Mouse (Mus musculus) bone marrow macrophage, adult 2 months (primary cell): Measurements from ENCODE around the gene Spef1. TPM values are rescaled to one million over a fixed set of nuclear protein-coding genes. Genes with fewer than 3 reads are reported as not detected.

Source experiments
- H3K27ac ChIP-seq: 2 replicates; pipeline ENCODE4 v1.5.1; 2012; ENCODE audit warnings: low read depth, low read length; ENCODE audit not compliant: insufficient read depth
- H3K4me1 ChIP-seq: 2 replicates; pipeline ENCODE4 v1.6.1; 2012; ENCODE audit warnings: low read length; ENCODE audit not compliant: control insufficient read depth, insufficient read depth
- H3K4me3 ChIP-seq: 2 replicates; pipeline ENCODE4 v1.5.1; 2012; ENCODE audit warnings: mild to moderate bottlenecking, low read length, moderate library complexity; ENCODE audit not compliant: insufficient read depth
- CTCF ChIP-seq: IDR thresholded peaks from 2 replicates; pipeline ENCODE4 v1.5.1; 2012; ENCODE audit warnings: low read depth, mild to moderate bottlenecking, low read length, moderate library complexity
- POLR2A ChIP-seq: IDR thresholded peaks from 2 replicates; pipeline ENCODE4 v1.6.1; 2012; ENCODE audit warnings: mild to moderate bottlenecking, low read depth, low read length, borderline replicate concordance
- polyA plus RNA-seq: library from polyadenylated mRNA; stranded (reverse); fragments of >200 nt; gene quantifications from 2 replicates; pipeline ENCODE4 v1.2.4, GENCODE M21; 2012; ENCODE audit not compliant: missing spikeins, insufficient read depth, insufficient read length

Spef1 gene
- polyA plus RNA-seq, 1 experiment: 7.1 TPM

GRCm38 (mm10) chr2:131206778-131207177 is 19.7 kb upstream of the Spef1 start, which contains the start of gene Ap5s1:
Gene Ap5s1, plus strand, starts transcription at chr2:131207078.
- H3K4me1 ChIP-seq: peaks cover 65% of the 10 kb centered on the region
- H3K27ac ChIP-seq: peak within 1 kb of the TSS; percentile 24
- no peak within 1 kb of the TSS for H3K4me3 ChIP-seq
- TF ChIP-seq POLR2A: no peak
- TF ChIP-seq CTCF: no peak

- TF ChIP-seq POLR2A: no peak
- no peak for TF ChIP-seq CTCF
- H3K4me3 ChIP-seq: no peak overlapping the region
- H3K4me1 ChIP-seq: peaks cover 61% of the 10 kb centered on the region
- H3K27ac ChIP-seq: peak overlapping the region; percentile 98
Measured at GRCm38 (mm10) chr2:131205521-131206182, 18.6 kb upstream of the Spef1 start.

- peaks cover 58% of the 10 kb centered on the region for H3K4me1 ChIP-seq
- TF ChIP-seq POLR2A (no peak), CTCF (no peak)
- H3K27ac ChIP-seq: peak overlapping the region; percentile 98
- H3K4me3 ChIP-seq: peak overlapping the region; percentile 51
Measured at GRCm38 (mm10) chr2:131204410-131204981, 17.4 kb upstream of the Spef1 start.

GRCm38 (mm10) chr2:131203816-131204409 is 16.8 kb upstream of the Spef1 start:
- peak overlapping the region; percentile 98 for H3K27ac ChIP-seq
- peak overlapping the region; percentile 25 for H3K4me3 ChIP-seq
- H3K4me1 ChIP-seq: peaks cover 52% of the 10 kb centered on the region
- TF ChIP-seq POLR2A (no peak), CTCF (no peak)

DNA sequence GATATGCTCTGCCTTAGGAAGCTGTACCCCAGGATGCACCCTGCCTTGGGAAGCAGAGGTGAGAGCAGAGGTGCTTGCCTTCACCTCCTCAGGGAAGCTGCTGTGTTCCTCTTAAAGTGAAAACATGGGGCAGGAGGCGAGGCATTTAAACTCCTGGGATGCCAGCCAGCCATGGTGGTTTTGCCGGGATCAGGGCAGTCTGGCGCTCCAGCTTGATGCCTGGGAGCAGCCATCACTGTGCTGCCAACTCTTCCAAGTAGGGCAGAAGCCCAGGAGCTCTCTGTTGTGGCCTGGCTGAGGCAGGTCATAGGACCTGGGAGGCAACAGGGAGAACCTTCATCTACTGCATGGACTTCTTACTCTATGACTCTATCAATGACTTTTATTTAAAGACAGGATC is 14.2 kb upstream of the Spef1 start:
- H3K27ac ChIP-seq: no peak overlapping the region
- TF ChIP-seq POLR2A (no peak), CTCF (no peak)
- peaks cover 42% of the 10 kb centered on the region for H3K4me1 ChIP-seq

DNA sequence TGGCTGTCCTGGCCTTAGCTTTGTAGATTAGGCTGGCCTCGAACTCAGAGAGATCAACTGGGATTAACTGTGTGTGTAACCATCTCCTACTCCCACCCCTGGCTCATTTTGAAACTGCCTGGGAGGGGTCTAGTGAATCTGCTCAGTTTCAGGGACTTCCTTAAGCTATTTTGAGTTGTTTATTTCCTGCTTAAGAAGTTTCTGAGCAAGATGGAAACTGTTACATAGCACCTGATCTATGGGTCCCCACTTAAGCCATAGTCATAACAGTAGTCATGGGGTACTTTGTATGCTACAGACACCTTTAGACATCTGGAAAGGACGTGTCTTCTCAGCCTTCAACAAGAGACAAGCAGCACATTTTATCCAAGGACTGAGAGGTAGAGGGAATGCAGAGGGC is 13.6 kb upstream of the Spef1 start:
- H3K4me3 ChIP-seq: no peak overlapping the region
- H3K27ac ChIP-seq: no peak overlapping the region
- H3K4me1 ChIP-seq: peaks cover 36% of the 10 kb centered on the region
- TF ChIP-seq CTCF (no peak), POLR2A (no peak)

More for the DNA sequence above, 14.2 kb upstream of the Spef1 start:
- H3K4me3 ChIP-seq: no peak overlapping the region

- no peak overlapping the region for H3K27ac ChIP-seq
- H3K4me3 ChIP-seq: no peak overlapping the region
- TF ChIP-seq POLR2A: no peak
- no peak for TF ChIP-seq CTCF
- peaks cover 11% of the 10 kb centered on the region for H3K4me1 ChIP-seq
Measured at GRCm38 (mm10) chr2:131196606-131197316, 9.7 kb upstream of the Spef1 start.

DNA sequence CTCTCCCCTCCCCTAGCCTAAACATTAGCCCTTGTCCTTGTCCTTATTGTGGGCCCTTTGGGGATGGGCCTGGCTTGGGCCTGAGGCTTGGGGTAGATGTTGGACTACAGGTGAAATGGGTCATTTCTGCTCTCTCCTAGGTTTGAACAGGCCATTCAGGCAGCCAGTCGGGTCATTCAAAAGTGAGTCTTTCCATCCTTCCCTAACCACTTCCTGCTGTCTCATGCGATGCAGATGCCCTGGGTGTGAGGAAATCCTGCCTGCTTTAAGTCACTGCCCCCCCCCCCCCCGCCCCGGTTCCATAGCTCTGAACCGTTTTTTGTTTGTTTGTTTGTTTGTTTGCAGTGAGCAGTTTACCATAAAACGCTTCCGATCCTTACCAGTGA is 3.9 kb upstream of the Spef1 start:
- Histone ChIP-seq H3K4me1 (peaks cover 32% of the 10 kb centered on the region), H3K4me3 (no peak overlapping the region), H3K27ac (no peak overlapping the region)
- TF ChIP-seq CTCF: no peak
- no peak for TF ChIP-seq POLR2A

- Histone ChIP-seq H3K27ac (no peak overlapping the region), H3K4me1 (peaks cover 34% of the 10 kb centered on the region), H3K4me3 (no peak overlapping the region)
- TF ChIP-seq POLR2A: no peak
- no peak for TF ChIP-seq CTCF
Measured at GRCm38 (mm10) chr2:131190344-131191004, 3.4 kb upstream of the Spef1 start.
